Mouse (Mus musculus) bone marrow macrophage, adult 2 months (primary cell): ENCODE data around the gene Tardbp.

Experiments
- CTCF ChIP-seq: IDR thresholded peaks from 2 replicates; pipeline ENCODE4 v1.5.1; 2012; ENCODE audit warnings: low read depth, mild to moderate bottlenecking, low read length, moderate library complexity
- POLR2A ChIP-seq: IDR thresholded peaks from 2 replicates; pipeline ENCODE4 v1.6.1; 2012; ENCODE audit warnings: mild to moderate bottlenecking, low read depth, low read length, borderline replicate concordance

- no peak for TF ChIP-seq POLR2A
- no peak for TF ChIP-seq CTCF
These were observed 49.6 kb upstream of the Tardbp start for GRCm38 (mm10) chr4:148676188-148676960.
